Mouse (Mus musculus): ENCODE results near the gene Gm2007. TPM values are rescaled to one million over a fixed set of nuclear protein-coding genes. Genes with fewer than 3 reads are reported as not detected.
"Not testable (repeated sequence)": the region's sequence is repeated elsewhere in the genome, so short reads cannot be mapped to it uniquely, and the experiment has no call there.

The Gm2007 gene
- polyA plus RNA-seq (2015; fragmentation: Nextera tagmentation; extraction: Ambion mirVana), result not detected in 2 replicates

DNA sequence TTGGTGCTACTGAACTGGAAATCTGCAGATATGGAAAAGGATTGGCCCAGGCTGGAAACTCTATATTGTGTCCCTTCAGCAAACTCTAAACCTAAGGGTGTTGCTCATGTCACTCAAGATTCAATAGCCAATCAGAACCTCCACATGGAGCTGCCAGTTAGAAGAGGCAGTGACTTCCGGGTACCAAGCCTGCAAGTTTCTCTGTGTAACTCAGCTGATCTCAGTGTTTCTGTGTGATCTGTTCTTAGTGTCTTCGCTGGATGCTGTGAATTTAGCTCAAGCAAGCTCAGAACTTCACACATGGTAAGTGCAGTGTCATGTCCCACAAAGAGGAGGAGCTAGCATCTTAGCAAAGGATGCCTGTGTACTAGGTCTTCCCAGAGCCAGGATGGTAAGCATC, at the start of gene Gm2007:
Gm2007 (plus strand) TSS at position 301 of the 400 bp plus-strand sequence.
- not testable (repeated sequence) for H3K27me3 ChIP-seq; H3K4me2 ChIP-seq (replicated peaks); H3K9me3 ChIP-seq; ATAC-seq (ENCODE audit: low FRiP score, low read depth); H3K4me3 ChIP-seq; H3K9ac ChIP-seq; H3K4me1 ChIP-seq; H3K36me3 ChIP-seq; H3K27ac ChIP-seq
- WGBS, result no CpG with 5 or more reads among the region's 2 CpGs

DNA sequence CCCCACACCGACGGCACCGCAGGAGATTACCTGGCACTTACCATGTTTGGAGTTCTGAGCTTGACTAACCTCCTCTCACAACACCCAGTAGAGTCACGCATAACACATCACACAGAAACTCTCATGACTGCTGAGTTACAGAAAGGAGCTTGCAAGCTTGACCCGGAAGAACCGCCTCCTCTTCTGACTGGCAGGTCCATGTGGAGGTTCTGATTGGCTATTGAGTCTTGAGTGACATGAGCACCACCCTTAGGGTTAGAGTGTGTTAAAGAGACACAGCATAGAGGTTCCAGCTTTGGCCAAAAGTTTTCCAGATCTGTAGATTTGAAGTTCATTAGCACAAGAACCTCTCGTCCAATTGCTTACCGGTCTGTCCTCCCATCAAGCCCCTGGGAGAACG, 37.8 kb upstream of the Gm2007 start, which contains the start of gene Zfp969:
Zfp969 (minus strand) TSS at position 101 of the 400 bp plus-strand sequence.
- not testable (repeated sequence) for H3K9ac ChIP-seq; H3K4me2 ChIP-seq (replicated peaks); H3K9me3 ChIP-seq; H3K27ac ChIP-seq; H3K4me3 ChIP-seq; ATAC-seq (ENCODE audit: low FRiP score, low read depth); H3K4me1 ChIP-seq; H3K36me3 ChIP-seq; H3K27me3 ChIP-seq
- no CpG with 5 or more reads among the region's 9 CpGs for WGBS

DNA sequence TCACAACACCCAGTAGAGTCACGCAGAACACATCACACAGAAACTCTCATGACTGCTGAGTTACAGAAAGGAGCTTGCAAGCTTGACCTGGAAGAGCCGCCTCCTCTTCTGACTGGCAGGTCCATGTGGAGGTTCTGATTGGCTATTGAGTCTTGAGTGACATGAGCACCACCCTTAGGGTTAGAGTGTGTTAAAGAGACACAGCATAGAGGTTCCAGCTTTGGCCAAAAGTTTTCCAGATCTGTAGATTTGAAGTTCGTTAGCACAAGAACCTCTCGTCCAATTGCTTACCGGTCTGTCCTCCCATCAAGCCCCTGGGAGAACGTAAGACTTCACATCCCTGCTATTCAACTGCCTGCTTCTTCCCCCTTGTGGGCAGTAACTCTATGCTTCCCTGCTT, 59.7 kb downstream of the Gm2007 start, which contains the start of gene Gm14288:
Gm14288 (minus strand) TSS at position 101 of the 400 bp plus-strand sequence.
- no CpG with 5 or more reads among the region's 6 CpGs for WGBS
- H3K9me3 ChIP-seq; H3K4me1 ChIP-seq; H3K9ac ChIP-seq; H3K27me3 ChIP-seq; H3K4me3 ChIP-seq; ATAC-seq (ENCODE audit: low FRiP score, low read depth); H3K27ac ChIP-seq; H3K36me3 ChIP-seq; H3K4me2 ChIP-seq (replicated peaks): not testable (repeated sequence)

Other genes with a start within 250 kb of the Gm2007 start
- not detected in 2 replicates for gene Gm11007, start 97.6 kb upstream of the Gm2007 start, polyA plus RNA-seq (2015; fragmentation: Nextera tagmentation; extraction: Ambion mirVana)
- gene Zfp969, start 37.9 kb upstream of the Gm2007 start, polyA plus RNA-seq (2015; fragmentation: Nextera tagmentation; extraction: Ambion mirVana), result 20.3 and 22.5 TPM in 2 replicates
- gene Gm14288, start 59.6 kb downstream of the Gm2007 start, polyA plus RNA-seq (2015; fragmentation: Nextera tagmentation; extraction: Ambion mirVana), result 5.2 TPM in 1 of 2 replicates, not detected in the other
- gene Gm6710, start 127.7 kb downstream of the Gm2007 start, polyA plus RNA-seq (2015; fragmentation: Nextera tagmentation; extraction: Ambion mirVana), result 19.6 and 25.2 TPM in 2 replicates
- gene Zfp966, start 189.6 kb downstream of the Gm2007 start, polyA plus RNA-seq (2015; fragmentation: Nextera tagmentation; extraction: Ambion mirVana), result 3.2 and 3.3 TPM in 2 replicates
- gene Gm2026, start 223.8 kb downstream of the Gm2007 start, polyA plus RNA-seq (2015; fragmentation: Nextera tagmentation; extraction: Ambion mirVana), result 26.4 and 33.8 TPM in 2 replicates